Mouse (Mus musculus): ENCODE results near the gene Gm19426. TPM values are rescaled to one million over a fixed set of nuclear protein-coding genes. Genes with fewer than 3 reads are reported as not detected.

The Gm19426 gene
- polyA plus RNA-seq, 1 experiment from 2014 or later = 6.1 TPM

- Histone ChIP-seq H3K27me3 (replicated peaks) (no peaks in the 10 kb centered on the region), H3K4me2 (replicated peaks) (no peak overlapping the region), H3K27ac (no peak overlapping the region), H3K9ac (no peak overlapping the region), H3K4me1 (replicated peaks) (peaks cover 8% of the 10 kb centered on the region; the same call in 1 of the 2 replicates), H3K9me3 (no peaks in the 10 kb centered on the region), H3K4me3 (replicated peaks) (no peak overlapping the region), H3K36me3 (no peaks in the 10 kb centered on the region)
- ATAC-seq = no peak
- WGBS = 76% methylated on average over 5 of the region's 5 CpGs
These were observed 29.7 kb upstream of the Gm19426 start for GRCm38 (mm10) chr2:84773195-84773594.

GRCm38 (mm10) chr2:84772454-84772853, 29.0 kb upstream of the Gm19426 start:
- no peaks in the 10 kb centered on the region for H3K27me3 ChIP-seq (replicated peaks)
- no peak overlapping the region for H3K4me3 ChIP-seq (replicated peaks)
- no peak for ATAC-seq
- WGBS = 87% methylated on average over 4 of the region's 4 CpGs
- no peaks in the 10 kb centered on the region for H3K36me3 ChIP-seq
- no peak overlapping the region for H3K4me2 ChIP-seq (replicated peaks)
- H3K27ac ChIP-seq = no peak overlapping the region
- H3K4me1 ChIP-seq (replicated peaks) = peaks cover 8% of the 10 kb centered on the region; the same call in 1 of the 2 replicates
- H3K9ac ChIP-seq = no peak overlapping the region
- H3K9me3 ChIP-seq = no peaks in the 10 kb centered on the region

- Histone ChIP-seq H3K27ac (no peak overlapping the region), H3K9ac (no peak overlapping the region), H3K9me3 (no peaks in the 10 kb centered on the region), H3K4me3 (replicated peaks) (no peak overlapping the region), H3K4me2 (replicated peaks) (no peak overlapping the region), H3K36me3 (no peaks in the 10 kb centered on the region), H3K27me3 (replicated peaks) (no peaks in the 10 kb centered on the region), H3K4me1 (replicated peaks) (peaks cover 8% of the 10 kb centered on the region; the same call in 1 of the 2 replicates)
- WGBS = 75% methylated on average over 6 of the region's 6 CpGs
- no peak for ATAC-seq
These were observed 27.0 kb upstream of the Gm19426 start for GRCm38 (mm10) chr2:84770501-84770900.

- no peak overlapping the region for H3K27ac ChIP-seq
- H3K4me2 ChIP-seq (replicated peaks) = no peak overlapping the region
- WGBS = 61% methylated on average over 1 of the region's 1 CpGs
- ATAC-seq = no peak
- no peaks in the 10 kb centered on the region for H3K9me3 ChIP-seq
- no peak overlapping the region for H3K4me3 ChIP-seq (replicated peaks)
- no peaks in the 10 kb centered on the region for H3K27me3 ChIP-seq (replicated peaks)
- H3K4me1 ChIP-seq (replicated peaks) = no peaks in the 10 kb centered on the region
- no peaks in the 10 kb centered on the region for H3K36me3 ChIP-seq
- H3K9ac ChIP-seq = no peak overlapping the region
These were observed 19.4 kb upstream of the Gm19426 start for GRCm38 (mm10) chr2:84762818-84763217.

GRCm38 (mm10) chr2:84762295-84762694, 18.8 kb upstream of the Gm19426 start:
- no peaks in the 10 kb centered on the region for H3K36me3 ChIP-seq
- no peak for ATAC-seq
- H3K9me3 ChIP-seq = no peaks in the 10 kb centered on the region
- H3K27me3 ChIP-seq (replicated peaks) = no peaks in the 10 kb centered on the region
- H3K9ac ChIP-seq = no peak overlapping the region
- no peaks in the 10 kb centered on the region for H3K4me1 ChIP-seq (replicated peaks)
- H3K4me2 ChIP-seq (replicated peaks) = no peak overlapping the region
- no peak overlapping the region for H3K4me3 ChIP-seq (replicated peaks)
- H3K27ac ChIP-seq = no peak overlapping the region
- 66% methylated on average over 4 of the region's 4 CpGs for WGBS

- H3K36me3 ChIP-seq = no peaks in the 10 kb centered on the region
- H3K4me1 ChIP-seq (replicated peaks) = no peaks in the 10 kb centered on the region
- H3K9ac ChIP-seq = no peak overlapping the region
- H3K4me2 ChIP-seq (replicated peaks) = no peak overlapping the region
- H3K27ac ChIP-seq = no peak overlapping the region
- H3K4me3 ChIP-seq (replicated peaks) = no peak overlapping the region
- no peak for ATAC-seq
- no peaks in the 10 kb centered on the region for H3K27me3 ChIP-seq (replicated peaks)
- 79% methylated on average over 1 of the region's 1 CpGs for WGBS
- no peaks in the 10 kb centered on the region for H3K9me3 ChIP-seq
These were observed 18.4 kb upstream of the Gm19426 start for GRCm38 (mm10) chr2:84761840-84762239.

GRCm38 (mm10) chr2:84761309-84761708, 17.9 kb upstream of the Gm19426 start:
- 79% methylated on average over 3 of the region's 3 CpGs for WGBS
- Histone ChIP-seq H3K27ac (no peak overlapping the region), H3K4me3 (replicated peaks) (no peak overlapping the region), H3K4me1 (replicated peaks) (no peaks in the 10 kb centered on the region), H3K4me2 (replicated peaks) (no peak overlapping the region), H3K9ac (no peak overlapping the region), H3K36me3 (no peaks in the 10 kb centered on the region), H3K27me3 (replicated peaks) (no peaks in the 10 kb centered on the region), H3K9me3 (no peaks in the 10 kb centered on the region)
- no peak for ATAC-seq

GRCm38 (mm10) chr2:84760777-84761176, 17.3 kb upstream of the Gm19426 start:
- H3K4me1 ChIP-seq (replicated peaks) = no peaks in the 10 kb centered on the region
- 63% methylated on average over 8 of the region's 8 CpGs for WGBS
- no peak overlapping the region for H3K27ac ChIP-seq
- H3K9ac ChIP-seq = no peak overlapping the region
- H3K4me3 ChIP-seq (replicated peaks) = no peak overlapping the region
- no peaks in the 10 kb centered on the region for H3K9me3 ChIP-seq
- no peak for ATAC-seq
- no peaks in the 10 kb centered on the region for H3K36me3 ChIP-seq
- no peak overlapping the region for H3K4me2 ChIP-seq (replicated peaks)
- H3K27me3 ChIP-seq (replicated peaks) = no peaks in the 10 kb centered on the region

- Histone ChIP-seq H3K4me2 (replicated peaks) (no peak overlapping the region), H3K36me3 (no peaks in the 10 kb centered on the region), H3K4me1 (replicated peaks) (no peaks in the 10 kb centered on the region), H3K27ac (no peak overlapping the region), H3K9ac (no peak overlapping the region), H3K27me3 (replicated peaks) (no peaks in the 10 kb centered on the region), H3K4me3 (replicated peaks) (no peak overlapping the region), H3K9me3 (no peaks in the 10 kb centered on the region)
- WGBS = 0% methylated on average over 2 of the region's 2 CpGs
- ATAC-seq = peak; percentile 62
These were observed 15.2 kb upstream of the Gm19426 start for GRCm38 (mm10) chr2:84758542-84759127.

GRCm38 (mm10) chr2:84757026-84757682, 13.7 kb upstream of the Gm19426 start:
- H3K36me3 ChIP-seq = no peaks in the 10 kb centered on the region
- no peak overlapping the region for H3K27ac ChIP-seq
- 60% methylated on average over 7 of the region's 7 CpGs for WGBS
- no peak overlapping the region for H3K9ac ChIP-seq
- no peaks in the 10 kb centered on the region for H3K27me3 ChIP-seq (replicated peaks)
- no peak overlapping the region for H3K4me2 ChIP-seq (replicated peaks)
- no peaks in the 10 kb centered on the region for H3K4me1 ChIP-seq (replicated peaks)
- H3K4me3 ChIP-seq (replicated peaks) = no peak overlapping the region
- ATAC-seq = no peak
- H3K9me3 ChIP-seq = no peaks in the 10 kb centered on the region

- no peak overlapping the region for H3K4me3 ChIP-seq (replicated peaks)
- WGBS = 49% methylated on average over 5 of the region's 5 CpGs
- no peak overlapping the region for H3K4me2 ChIP-seq (replicated peaks)
- no peak overlapping the region for H3K27ac ChIP-seq
- H3K4me1 ChIP-seq (replicated peaks) = no peaks in the 10 kb centered on the region
- no peaks in the 10 kb centered on the region for H3K27me3 ChIP-seq (replicated peaks)
- no peaks in the 10 kb centered on the region for H3K36me3 ChIP-seq
- no peak overlapping the region for H3K9ac ChIP-seq
- ATAC-seq = peak; percentile 85
- H3K9me3 ChIP-seq = no peaks in the 10 kb centered on the region
These were observed 12.8 kb upstream of the Gm19426 start for GRCm38 (mm10) chr2:84756245-84756644.

- Histone ChIP-seq H3K27ac (no peak overlapping the region), H3K4me2 (replicated peaks) (no peak overlapping the region), H3K4me1 (replicated peaks) (no peaks in the 10 kb centered on the region), H3K4me3 (replicated peaks) (no peak overlapping the region), H3K9me3 (no peaks in the 10 kb centered on the region), H3K36me3 (no peaks in the 10 kb centered on the region), H3K27me3 (replicated peaks) (no peaks in the 10 kb centered on the region), H3K9ac (no peak overlapping the region)
- 56% methylated on average over 6 of the region's 6 CpGs for WGBS
- no peak for ATAC-seq
These were observed 6.7 kb upstream of the Gm19426 start for GRCm38 (mm10) chr2:84750115-84750514.

- Histone ChIP-seq H3K9ac (peak overlapping the region; percentile 43), H3K4me2 (replicated peaks) (peak overlapping the region; percentile 76), H3K4me3 (replicated peaks) (peak overlapping the region; percentile 90), H3K27ac (peak overlapping the region; percentile 99), H3K9me3 (no peaks in the 10 kb centered on the region), H3K4me1 (replicated peaks) (peaks cover 35% of the 10 kb centered on the region), H3K27me3 (replicated peaks) (no peaks in the 10 kb centered on the region), H3K36me3 (no peaks in the 10 kb centered on the region)
- WGBS = under 1% methylated on average over 10 of the region's 10 CpGs
- peak; percentile 68 for ATAC-seq
These were observed 671 bp upstream of the Gm19426 start for GRCm38 (mm10) chr2:84744126-84744525.

Measured in intestine, embryonic 15.5 days (tissue).